Mouse (Mus musculus): ENCODE results near the gene Insl3. TPM values are rescaled to one million over a fixed set of nuclear protein-coding genes. Genes with fewer than 3 reads are reported as not detected.

The Insl3 gene
- total RNA-seq (2012; rRNA removed) (0.54 and 0.69 TPM in 2 replicates), polyA plus RNA-seq (2012; ENCODE audit: insufficient read depth in 1 of 2, insufficient read length in 2 of 2, low read depth in 1 of 2, low replicate concordance in 2 of 2, missing spikeins in 1 of 2) (1 to 10 TPM in 1 of 2 experiments, not detected in 1; 4.4 TPM)

DNA sequence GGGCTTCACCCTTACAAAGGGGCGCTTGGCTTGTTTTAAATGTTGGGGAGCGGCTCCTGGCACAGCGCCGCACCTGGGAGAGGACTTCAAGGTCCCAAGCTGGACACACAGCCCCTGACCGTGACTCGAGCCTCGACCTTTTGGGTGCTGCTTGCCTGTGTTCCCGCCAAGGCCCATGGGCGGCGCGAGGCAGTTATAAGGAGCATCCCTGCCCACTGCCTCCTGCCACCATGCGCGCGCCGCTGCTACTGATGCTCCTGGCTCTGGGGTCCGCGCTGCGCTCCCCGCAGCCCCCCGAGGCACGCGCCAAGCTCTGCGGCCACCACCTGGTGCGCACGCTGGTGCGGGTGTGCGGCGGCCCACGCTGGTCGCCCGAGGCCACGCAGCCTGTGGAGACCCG is at the start of gene Insl3:
Gene Insl3, plus strand, starts transcription at position 187 of the 400 bp plus-strand sequence.
- Histone ChIP-seq H3K4me1 (ENCODE audit: control insufficient read depth in 1 of 2, insufficient read depth in 2 of 2, low read length in 2 of 2) (no peaks in the 10 kb centered on the region), H3K9me3 (replicated peaks; ENCODE audit: insufficient read depth, low read length) (no peaks in the 10 kb centered on the region), H3K9ac (ENCODE audit: control insufficient read depth, low read depth, low read length, poor library complexity, severe bottlenecking) (no peak within 1 kb of the TSS), H3K27me3 (ENCODE audit: control insufficient read depth in 1 of 2, insufficient read depth in 2 of 2, low read length in 2 of 2) (no peaks in the 10 kb centered on the region), H3K79me2 (ENCODE audit: control insufficient read depth, insufficient read depth, low read length, poor library complexity) (no peaks in the 10 kb centered on the region), H3K36me3 (ENCODE audit: control insufficient read depth in 1 of 2, insufficient read depth in 2 of 2, low read length in 2 of 2) (no peaks in the 10 kb centered on the region), H3K4me3 (ENCODE audit: control insufficient read depth in 1 of 2, insufficient read depth in 1 of 2, low read depth in 2 of 2, low read length in 2 of 2) (no peak within 1 kb of the TSS), H3K27ac (ENCODE audit: control insufficient read depth, low read depth, low read length) (no peak within 1 kb of the TSS)
- TF ChIP-seq RAD21 (IDR thresholded peaks at IDR 0.05; ENCODE audit: low read depth, low read length) (no peak), MAZ (IDR thresholded peaks at IDR 0.05; ENCODE audit: low read depth, low read length) (no peak), MEF2A (IDR thresholded peaks at IDR 0.05; ENCODE audit: extremely low read depth, insufficient replicate concordance, low read depth, low read length, poor library complexity, severe bottlenecking) (no peak), POLR2AphosphoS2 (IDR thresholded peaks at IDR 0.05; ENCODE audit: low read length) (no peak), ZKSCAN1 (IDR thresholded peaks at IDR 0.05; ENCODE audit: low read depth, low read length) (no peak), ZMIZ1 (IDR thresholded peaks at IDR 0.05; ENCODE audit: low read depth, low read length) (no peak), TBP (IDR thresholded peaks at IDR 0.05; ENCODE audit: low read depth, low read length) (no peak), MAX (IDR thresholded peaks at IDR 0.05; ENCODE audit: low read length) (no peak), CTCF (IDR thresholded peaks at IDR 0.05 in 2 of 3, conservative IDR thresholded peaks at IDR 0.05 in 1 of 3; ENCODE audit: control insufficient read depth in 1 of 3, insufficient read depth in 1 of 3, low read depth in 2 of 3, low read length in 3 of 3, poor library complexity in 1 of 3, severe bottlenecking in 1 of 3) (no peak), ZNF384 (IDR thresholded peaks at IDR 0.05; ENCODE audit: low read depth, low read length) (no peak), JUND (IDR thresholded peaks at IDR 0.05; ENCODE audit: low read depth, low read length) (no peak), GATA1 (IDR thresholded peaks at IDR 0.05; ENCODE audit: low read depth, low read length) (no peak), HCFC1 (IDR thresholded peaks at IDR 0.05; ENCODE audit: low read depth, low read length) (no peak), TAL1 (IDR thresholded peaks at IDR 0.05; ENCODE audit: low read length) (no peak), POLR2A (IDR thresholded peaks at IDR 0.05; ENCODE audit: control insufficient read depth in 1 of 2, insufficient read depth in 1 of 2, low read depth in 1 of 2, low read length in 2 of 2, poor library complexity in 1 of 2) (no peak), CHD2 (IDR thresholded peaks at IDR 0.05; ENCODE audit: low read length) (no peak), ZC3H11A (IDR thresholded peaks at IDR 0.05; ENCODE audit: low read depth, low read length) (no peak), EP300 (IDR thresholded peaks at IDR 0.05; ENCODE audit: low read depth in 1 of 2, low read length in 2 of 2) (no peak), USF2 (IDR thresholded peaks at IDR 0.05; ENCODE audit: borderline replicate concordance in 1 of 2, insufficient read depth in 1 of 2, low read depth in 1 of 2, low read length in 2 of 2) (no peak), NRF1 (IDR thresholded peaks at IDR 0.05; ENCODE audit: insufficient read depth, low read depth, low read length, poor library complexity, severe bottlenecking) (no peak)
- no peak for DNase-seq (ENCODE audit: low read depth, low spot score)

DNA sequence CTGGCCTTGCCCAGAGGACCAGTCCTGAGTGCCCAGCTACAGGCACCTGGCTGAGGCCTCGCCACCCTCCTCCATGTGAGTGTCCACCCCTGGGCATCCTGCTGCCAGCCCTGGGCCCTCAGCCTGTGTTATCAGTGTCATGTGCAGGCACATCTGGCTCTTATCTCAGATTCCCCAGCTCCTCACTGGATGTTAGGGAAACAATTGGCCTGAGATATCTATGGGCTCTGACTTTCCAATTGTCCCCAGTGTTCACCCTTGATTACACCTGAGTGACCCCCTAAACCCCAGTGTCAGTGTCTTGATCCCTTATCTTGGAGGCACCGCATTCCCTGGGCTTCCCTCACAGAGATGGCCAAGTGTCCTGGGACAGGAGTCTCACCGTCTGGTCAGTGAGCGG is 49.7 kb upstream of the Insl3 start:
- no peak overlapping the region for H3K4me3 ChIP-seq (ENCODE audit: control insufficient read depth in 1 of 2, insufficient read depth in 1 of 2, low read depth in 2 of 2, low read length in 2 of 2)
- H3K27ac ChIP-seq (ENCODE audit: control insufficient read depth, low read depth, low read length), result no peak overlapping the region
- no peak for DNase-seq (ENCODE audit: low read depth, low spot score)
- H3K27me3 ChIP-seq (ENCODE audit: control insufficient read depth in 1 of 2, insufficient read depth in 2 of 2, low read length in 2 of 2), result no peaks in the 10 kb centered on the region
- no peaks in the 10 kb centered on the region for H3K9me3 ChIP-seq (replicated peaks; ENCODE audit: insufficient read depth, low read length)
- no peaks in the 10 kb centered on the region for H3K79me2 ChIP-seq (ENCODE audit: control insufficient read depth, insufficient read depth, low read length, poor library complexity)
- no peaks in the 10 kb centered on the region for H3K4me1 ChIP-seq (ENCODE audit: control insufficient read depth in 1 of 2, insufficient read depth in 2 of 2, low read length in 2 of 2)
- TF ChIP-seq GATA1 (IDR thresholded peaks at IDR 0.05; ENCODE audit: low read depth, low read length) (0 out of 2 replicates have a peak, but pooled peaks have one; percentile 14), NRF1 (IDR thresholded peaks at IDR 0.05; ENCODE audit: insufficient read depth, low read depth, low read length, poor library complexity, severe bottlenecking) (no peak), ZNF384 (IDR thresholded peaks at IDR 0.05; ENCODE audit: low read depth, low read length) (no peak)
- H3K9ac ChIP-seq (ENCODE audit: control insufficient read depth, low read depth, low read length, poor library complexity, severe bottlenecking), result no peak overlapping the region
- no peaks in the 10 kb centered on the region for H3K36me3 ChIP-seq (ENCODE audit: control insufficient read depth in 1 of 2, insufficient read depth in 2 of 2, low read length in 2 of 2)
